Mouse (Mus musculus) bone marrow, adult 2 months (tissue): ENCODE results near the gene Smpdl3b.

Source experiments
- CTCF ChIP-seq: fragments of 200-500 bp; IDR thresholded peaks from 2 replicates; pipeline ENCODE4 v1.5.1; 2011; ENCODE audit warnings: low read length, control low read depth; ENCODE audit not compliant: control insufficient read depth, insufficient read depth
- POLR2A ChIP-seq: fragments of 200-500 bp; IDR thresholded peaks from 2 replicates; pipeline ENCODE4 v1.6.1; 2011; ENCODE audit warnings: low read depth, mild to moderate bottlenecking, control low read depth, low read length, borderline replicate concordance; ENCODE audit not compliant: control insufficient read depth

- no peak for TF ChIP-seq POLR2A
- no peak for TF ChIP-seq CTCF
These were observed 67.4 kb downstream of the Smpdl3b start for GRCm38 (mm10) chr4:132689634-132690033.
